Mouse (Mus musculus): Measurements from ENCODE around the gene Bag2. TPM values are rescaled to one million over a fixed set of nuclear protein-coding genes. Genes with fewer than 3 reads are reported as not detected.

Gene Bag2
- total RNA-seq, 2 experiments from 2014 or later = 40.1 to 51.1 TPM

Other genes starting within 250 kb of the Bag2 start
- 10 to 100 TPM; 11.9 to 12.3 TPM for gene Prim2, start 88.0 kb downstream of the Bag2 start, total RNA-seq (2021)
- 10 to 100 TPM; 18.4 to 19.7 TPM for gene Rab23, start 37.9 kb downstream of the Bag2 start, total RNA-seq (2021)
- 10 to 100 TPM; 31.7 to 33.2 TPM for gene Zfp451, start 56.8 kb upstream of the Bag2 start, total RNA-seq (2021)
- gene Bend6, start 150.0 kb upstream of the Bag2 start, total RNA-seq (2021) = 1 to 10 TPM in 1 of 2 experiments, under 1 TPM in 1; 0.83 to 1.3 TPM
- gene Dst, start 150.4 kb upstream of the Bag2 start, total RNA-seq (2021) = 100 to 1,000 TPM; 181 to 191 TPM

Data from gastrocnemius, postnatal 4 days (tissue).